Mouse (Mus musculus): ENCODE results near the gene Slc39a8. TPM values are rescaled to one million over a fixed set of nuclear protein-coding genes. Genes with fewer than 3 reads are reported as not detected.
A peak's percentile ranks its signal among the peaks of the same experiment; 100 is the strongest.

Slc39a8 gene
- polyA plus RNA-seq, 1 experiment, result 3.3 TPM

DNA sequence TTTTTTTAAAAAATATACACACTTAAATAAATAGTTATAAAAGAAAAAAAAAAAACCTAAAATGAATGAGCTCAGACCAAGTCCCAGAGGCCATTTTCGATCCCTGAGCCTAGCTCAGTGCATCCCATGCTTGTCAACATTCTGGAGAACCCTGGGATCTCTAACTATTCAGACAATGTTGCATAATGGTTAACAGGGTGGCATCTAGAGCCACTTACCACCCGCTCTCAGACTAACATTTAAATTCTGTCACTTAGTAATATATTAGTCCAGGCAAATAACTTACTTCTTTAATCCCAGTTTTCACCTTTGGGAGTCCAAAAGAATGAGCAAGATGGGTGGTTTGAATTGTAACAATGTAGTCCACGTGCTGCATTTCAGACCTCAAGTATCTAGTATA is 9.9 kb downstream of the Slc39a8 start:
- no peak overlapping the region for H3K4me3 ChIP-seq (ENCODE audit: low read depth, low read length)
- H3K27me3 ChIP-seq (ENCODE audit: control insufficient read depth, insufficient read depth, low read length), result no peaks in the 10 kb centered on the region
- H3K27ac ChIP-seq (ENCODE audit: insufficient read depth, low read depth, low read length), result no peak overlapping the region
- no peaks in the 10 kb centered on the region for H3K36me3 ChIP-seq (ENCODE audit: control insufficient read depth, insufficient read depth, low read length)
- TF ChIP-seq POLR2A (IDR thresholded peaks at IDR 0.05; ENCODE audit: low read depth, low read length), result no peak
- TF ChIP-seq CTCF (IDR thresholded peaks at IDR 0.05; ENCODE audit: extremely low read depth, insufficient read length, insufficient replicate concordance, low read depth, low read length), result no peak
- WGBS, result 96% methylated on average over 3 of the region's 3 CpGs
- H3K4me1 ChIP-seq (ENCODE audit: control insufficient read depth, insufficient read depth, insufficient read length, low read length), result no peaks in the 10 kb centered on the region

DNA sequence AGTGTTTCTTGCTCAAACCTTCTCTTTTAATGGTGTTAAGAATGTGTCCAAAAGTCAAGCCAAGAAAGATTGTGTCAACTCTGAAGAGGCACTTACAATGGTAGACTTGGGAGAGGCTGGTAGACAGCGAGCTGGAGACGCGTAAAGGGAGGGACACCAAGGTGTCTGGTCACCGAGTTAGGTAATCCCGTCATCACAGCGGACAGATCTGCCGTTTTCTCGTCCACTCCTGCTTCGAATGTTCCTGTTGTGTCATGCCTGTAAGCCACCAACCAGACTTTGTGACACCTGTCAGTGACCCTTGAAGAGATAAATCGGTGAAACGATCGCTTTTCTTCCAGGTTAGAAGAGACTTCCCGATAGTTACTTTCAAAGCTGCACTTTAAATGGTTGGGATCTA is 14.5 kb downstream of the Slc39a8 start:
- H3K4me3 ChIP-seq (ENCODE audit: low read depth, low read length), result no peak overlapping the region
- no peak for TF ChIP-seq POLR2A (IDR thresholded peaks at IDR 0.05; ENCODE audit: low read depth, low read length)
- TF ChIP-seq CTCF (IDR thresholded peaks at IDR 0.05; ENCODE audit: extremely low read depth, insufficient read length, insufficient replicate concordance, low read depth, low read length), result no peak
- 94% methylated on average over 13 of the region's 13 CpGs for WGBS
- no peaks in the 10 kb centered on the region for H3K27me3 ChIP-seq (ENCODE audit: control insufficient read depth, insufficient read depth, low read length)
- H3K36me3 ChIP-seq (ENCODE audit: control insufficient read depth, insufficient read depth, low read length), result no peaks in the 10 kb centered on the region
- no peak overlapping the region for H3K27ac ChIP-seq (ENCODE audit: insufficient read depth, low read depth, low read length)
- H3K4me1 ChIP-seq (ENCODE audit: control insufficient read depth, insufficient read depth, insufficient read length, low read length), result peaks cover 6% of the 10 kb centered on the region

DNA sequence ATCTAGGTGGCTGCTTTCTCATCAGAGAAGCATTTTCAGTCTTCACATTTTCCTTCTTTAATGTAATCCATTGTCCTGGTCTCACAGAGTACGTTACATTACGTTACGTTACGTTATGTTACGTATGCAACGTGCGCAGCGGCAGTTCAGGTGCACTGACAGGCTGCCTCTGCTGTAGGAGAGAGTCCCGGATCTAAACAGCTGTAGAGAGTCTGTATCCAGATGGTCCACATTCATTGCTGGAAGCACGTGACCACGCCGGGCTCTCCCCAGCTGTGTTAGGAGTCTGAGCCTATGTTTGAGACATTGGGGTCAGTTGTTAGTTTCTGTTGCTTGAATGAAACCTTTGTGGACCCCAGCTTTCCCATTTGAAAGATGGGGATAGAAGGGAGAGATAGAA is 15.1 kb downstream of the Slc39a8 start:
- Histone ChIP-seq H3K27ac (ENCODE audit: insufficient read depth, low read depth, low read length) (no peak overlapping the region), H3K4me1 (ENCODE audit: control insufficient read depth, insufficient read depth, insufficient read length, low read length) (peaks cover 6% of the 10 kb centered on the region), H3K4me3 (ENCODE audit: low read depth, low read length) (no peak overlapping the region), H3K27me3 (ENCODE audit: control insufficient read depth, insufficient read depth, low read length) (no peaks in the 10 kb centered on the region), H3K36me3 (ENCODE audit: control insufficient read depth, insufficient read depth, low read length) (no peaks in the 10 kb centered on the region)
- no peak for TF ChIP-seq CTCF (IDR thresholded peaks at IDR 0.05; ENCODE audit: extremely low read depth, insufficient read length, insufficient replicate concordance, low read depth, low read length)
- TF ChIP-seq POLR2A (IDR thresholded peaks at IDR 0.05; ENCODE audit: low read depth, low read length), result no peak
- 84% methylated on average over 12 of the region's 12 CpGs for WGBS

DNA sequence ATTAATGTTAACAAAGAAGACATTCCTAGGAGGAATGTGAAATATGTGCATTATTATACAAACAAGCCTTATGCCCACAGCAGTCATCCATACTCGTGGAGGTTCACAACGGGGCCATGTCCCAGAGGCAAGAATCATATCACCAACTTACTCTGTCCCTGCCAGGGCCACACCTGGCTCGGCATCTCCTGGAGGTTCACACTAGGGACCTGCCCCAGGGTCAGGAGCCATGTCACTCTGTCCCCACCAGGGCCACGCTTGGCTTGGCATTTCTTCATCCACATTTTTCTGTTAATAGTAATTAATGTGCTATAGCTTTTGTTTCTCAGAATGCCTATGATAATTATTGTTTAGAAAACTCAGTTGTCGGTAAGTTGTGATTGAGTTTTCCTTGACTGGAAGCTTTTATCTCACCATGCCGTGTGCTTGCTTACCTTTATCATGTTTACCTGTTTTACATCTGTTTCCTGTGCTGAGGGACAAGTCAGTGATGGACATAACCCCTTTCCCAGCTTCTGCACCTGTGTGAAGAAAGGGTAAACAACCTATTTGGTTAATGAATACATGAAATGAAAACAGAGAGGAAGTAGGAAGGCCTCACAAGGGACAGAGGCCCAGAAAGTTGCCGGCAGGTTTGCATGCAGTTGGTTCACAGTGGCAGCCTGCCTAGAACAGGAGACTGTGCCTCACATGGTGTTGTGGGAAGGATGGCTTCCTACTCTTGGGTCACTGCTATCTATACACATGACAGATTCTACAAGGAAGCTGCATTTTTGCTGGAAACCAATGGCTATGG is 16.8 kb downstream of the Slc39a8 start:
- peaks cover 6% of the 10 kb centered on the region for H3K4me1 ChIP-seq (ENCODE audit: control insufficient read depth, insufficient read depth, insufficient read length, low read length)
- no peaks in the 10 kb centered on the region for H3K36me3 ChIP-seq (ENCODE audit: control insufficient read depth, insufficient read depth, low read length)
- H3K4me3 ChIP-seq (ENCODE audit: low read depth, low read length), result no peak overlapping the region
- TF ChIP-seq CTCF (IDR thresholded peaks at IDR 0.05; ENCODE audit: extremely low read depth, insufficient read length, insufficient replicate concordance, low read depth, low read length) (no peak), POLR2A (IDR thresholded peaks at IDR 0.05; ENCODE audit: low read depth, low read length) (no peak)
- H3K27ac ChIP-seq (ENCODE audit: insufficient read depth, low read depth, low read length), result no peak overlapping the region
- H3K27me3 ChIP-seq (ENCODE audit: control insufficient read depth, insufficient read depth, low read length), result no peaks in the 10 kb centered on the region
- 24% methylated on average over 7 of the region's 7 CpGs for WGBS

DNA sequence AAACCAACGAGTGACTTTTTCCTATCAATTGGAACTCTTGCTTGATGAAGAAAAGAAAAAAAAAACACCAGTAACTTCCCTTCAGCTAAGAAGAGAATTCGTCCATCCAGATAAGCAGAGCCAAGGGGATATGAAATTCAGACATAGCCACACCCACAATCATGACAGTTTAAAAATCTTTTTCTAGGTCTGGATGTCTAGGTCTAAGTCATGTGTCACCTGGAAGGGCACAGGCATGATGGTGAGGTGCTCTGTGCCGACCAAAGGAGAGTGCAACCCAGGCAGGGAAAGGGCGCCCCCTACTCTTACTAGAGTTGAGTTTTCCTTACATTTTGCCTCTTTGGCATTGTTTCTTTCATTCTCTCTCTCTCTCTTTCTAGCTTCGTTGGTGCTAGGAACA is 18.1 kb downstream of the Slc39a8 start:
- TF ChIP-seq CTCF (IDR thresholded peaks at IDR 0.05; ENCODE audit: extremely low read depth, insufficient read length, insufficient replicate concordance, low read depth, low read length) (no peak), POLR2A (IDR thresholded peaks at IDR 0.05; ENCODE audit: low read depth, low read length) (no peak)
- 59% methylated on average over 5 of the region's 5 CpGs for WGBS
- H3K4me3 ChIP-seq (ENCODE audit: low read depth, low read length), result no peak overlapping the region

DNA sequence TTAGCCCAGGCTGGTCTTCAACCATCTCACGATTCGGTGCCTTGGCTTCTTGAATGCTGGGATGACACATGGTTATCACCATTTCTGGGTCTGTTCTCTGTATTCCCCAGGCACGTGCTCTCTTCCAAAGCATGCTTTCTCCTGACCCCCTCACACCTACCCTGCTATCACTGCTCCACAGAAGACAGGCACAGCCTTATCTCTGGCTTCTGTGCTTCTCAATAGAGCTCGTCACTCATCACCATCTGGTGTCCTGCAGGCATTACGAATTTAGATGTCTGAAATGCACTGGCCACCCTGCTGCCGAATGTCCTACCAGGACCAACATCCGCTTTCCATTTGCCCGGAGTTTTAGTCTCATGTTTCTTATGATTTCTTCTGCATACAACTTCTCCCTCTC is 18.6 kb downstream of the Slc39a8 start:
- WGBS, result 90% methylated on average over 8 of the region's 8 CpGs
- peaks cover 6% of the 10 kb centered on the region for H3K4me1 ChIP-seq (ENCODE audit: control insufficient read depth, insufficient read depth, insufficient read length, low read length)
- H3K4me3 ChIP-seq (ENCODE audit: low read depth, low read length), result no peak overlapping the region
- no peaks in the 10 kb centered on the region for H3K27me3 ChIP-seq (ENCODE audit: control insufficient read depth, insufficient read depth, low read length)
- no peaks in the 10 kb centered on the region for H3K36me3 ChIP-seq (ENCODE audit: control insufficient read depth, insufficient read depth, low read length)
- no peak overlapping the region for H3K27ac ChIP-seq (ENCODE audit: insufficient read depth, low read depth, low read length)
- TF ChIP-seq POLR2A (IDR thresholded peaks at IDR 0.05; ENCODE audit: low read depth, low read length), result no peak
- no peak for TF ChIP-seq CTCF (IDR thresholded peaks at IDR 0.05; ENCODE audit: extremely low read depth, insufficient read length, insufficient replicate concordance, low read depth, low read length)

More for the DNA sequence above, 18.1 kb downstream of the Slc39a8 start:
- Histone ChIP-seq H3K27ac (ENCODE audit: insufficient read depth, low read depth, low read length) (no peak overlapping the region), H3K4me1 (ENCODE audit: control insufficient read depth, insufficient read depth, insufficient read length, low read length) (peaks cover 6% of the 10 kb centered on the region), H3K27me3 (ENCODE audit: control insufficient read depth, insufficient read depth, low read length) (no peaks in the 10 kb centered on the region), H3K36me3 (ENCODE audit: control insufficient read depth, insufficient read depth, low read length) (no peaks in the 10 kb centered on the region)

DNA sequence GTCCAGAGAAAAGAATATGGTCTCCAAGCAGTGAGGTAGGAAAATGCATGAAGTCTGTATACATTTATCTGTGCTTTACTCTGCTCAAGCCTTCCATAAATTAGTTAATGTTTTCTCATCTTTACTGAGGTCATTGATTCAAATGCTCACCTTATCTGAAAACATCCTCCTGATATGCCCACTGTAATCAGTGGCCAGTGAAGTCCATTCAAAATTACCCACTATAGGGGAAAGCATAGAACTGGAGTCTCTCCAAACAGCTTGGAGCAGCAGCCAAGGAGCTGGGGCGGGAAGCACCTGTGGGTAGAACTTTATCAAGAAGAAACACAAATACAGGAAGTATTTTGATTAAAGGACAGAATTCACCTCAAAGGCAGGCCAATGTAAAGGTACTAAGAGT is 19.8 kb downstream of the Slc39a8 start:
- no peak for TF ChIP-seq POLR2A (IDR thresholded peaks at IDR 0.05; ENCODE audit: low read depth, low read length)
- no peak for TF ChIP-seq CTCF (IDR thresholded peaks at IDR 0.05; ENCODE audit: extremely low read depth, insufficient read length, insufficient replicate concordance, low read depth, low read length)
- H3K27me3 ChIP-seq (ENCODE audit: control insufficient read depth, insufficient read depth, low read length), result no peaks in the 10 kb centered on the region
- WGBS, result 12% methylated on average over 1 of the region's 1 CpGs
- H3K4me3 ChIP-seq (ENCODE audit: low read depth, low read length), result no peak overlapping the region
- H3K27ac ChIP-seq (ENCODE audit: insufficient read depth, low read depth, low read length), result peak overlapping the region; percentile 24; the same call in 1 of the 2 replicates
- H3K36me3 ChIP-seq (ENCODE audit: control insufficient read depth, insufficient read depth, low read length), result no peaks in the 10 kb centered on the region
- H3K4me1 ChIP-seq (ENCODE audit: control insufficient read depth, insufficient read depth, insufficient read length, low read length), result peaks cover 6% of the 10 kb centered on the region

Data from small intestine, adult 2 months (tissue).